Comparison of ENCODE assay signal across 17 mouse cellular contexts in the genomic region with DNA sequence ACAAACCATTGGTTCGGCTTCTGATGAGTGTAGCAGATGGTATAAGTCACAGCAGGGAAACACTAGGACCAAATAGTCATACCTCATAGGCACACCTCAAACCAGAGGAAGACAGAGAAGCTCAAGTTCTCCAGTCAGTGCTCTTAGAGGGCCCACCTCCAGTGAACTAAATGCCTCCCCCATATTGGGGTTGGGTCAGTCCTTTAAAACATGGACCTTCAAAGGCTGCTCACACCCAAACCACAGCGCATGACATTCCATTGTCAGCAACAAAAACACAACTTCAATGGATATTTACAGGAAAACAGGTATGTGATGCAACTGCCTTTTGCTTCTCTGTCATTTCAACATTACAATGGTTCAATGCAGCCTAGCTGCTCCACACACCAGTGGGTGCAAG.
"Had no signal": no experiment of that assay in that cellular context is flagged by ENCODE, and none has a peak within 500 bp of the region (broad histone marks: within the 10 kb centered on the region; RNA-seq: fewer than 3 reads in every experiment).

No protein-coding gene starts in this region.

- H3K4me3 ChIP-seq: midbrain, embryonic 10.5 days; midbrain, embryonic 12.5 days; myocyte; neural tube, embryonic 13.5 days; neural tube, embryonic 15.5 days had no signal

- DNase-seq: liver, postnatal 0 days; lung, embryonic 14.5 days; lung, postnatal 10 days; lung, postnatal 4 days; midbrain, embryonic 14.5 days; right cerebral cortex, adult 18-20 months; right cerebral cortex, postnatal 25 days; right cerebral cortex, postnatal 4 days; spleen, adult 18-20 months; thymus, adult 18-20 months; thymus, postnatal 14 days; thymus, postnatal 36 days had no signal

- H3K27ac ChIP-seq: midbrain, embryonic 12.5 days; neural tube, embryonic 13.5 days; neural tube, embryonic 15.5 days had no signal

- H3K9me3 ChIP-seq: midbrain, embryonic 10.5 days; midbrain, embryonic 12.5 days; neural tube, embryonic 13.5 days; neural tube, embryonic 15.5 days had no signal

- H3K9ac ChIP-seq: liver, postnatal 0 days; lung, embryonic 14.5 days; midbrain, embryonic 12.5 days; neural tube, embryonic 13.5 days; neural tube, embryonic 15.5 days had no signal

- H3K4me1 ChIP-seq: midbrain, embryonic 12.5 days; neural tube, embryonic 13.5 days; neural tube, embryonic 15.5 days had no signal

- H3K27me3 ChIP-seq: midbrain, embryonic 12.5 days; neural tube, embryonic 13.5 days; neural tube, embryonic 15.5 days had no signal

- H3K36me3 ChIP-seq: midbrain, embryonic 10.5 days; midbrain, embryonic 12.5 days; neural tube, embryonic 13.5 days; neural tube, embryonic 15.5 days had no signal
